Mouse (Mus musculus): ENCODE measurements around the gene Plcl2. TPM values are rescaled to one million over a fixed set of nuclear protein-coding genes. Genes with fewer than 3 reads are reported as not detected.

The Plcl2 gene
- total RNA-seq, 4 experiments from 2014 or later, result 8.3 to 10.7 (median 9.3) TPM

GRCm38 (mm10) chr17:50499091-50499790 is 10.0 kb upstream of the Plcl2 start:
- no peak for DNase-seq (ENCODE audit: low spot score)

- DNase-seq (ENCODE audit: low spot score), result no peak
These were observed 8.4 kb upstream of the Plcl2 start for GRCm38 (mm10) chr17:50500806-50501205.

GRCm38 (mm10) chr17:50503075-50503474 is 6.1 kb upstream of the Plcl2 start:
- DNase-seq (ENCODE audit: low spot score), result no peak

- DNase-seq (ENCODE audit: low spot score), result no peak
These were observed 4.9 kb upstream of the Plcl2 start for GRCm38 (mm10) chr17:50504070-50504846.

GRCm38 (mm10) chr17:50505910-50506634 is 3.1 kb upstream of the Plcl2 start:
- DNase-seq (ENCODE audit: low spot score), result no peak

GRCm38 (mm10) chr17:50506861-50507321 is 2.3 kb upstream of the Plcl2 start:
- no peak for DNase-seq (ENCODE audit: low spot score)

- no peak for DNase-seq (ENCODE audit: low spot score)
These were observed 988 bp upstream of the Plcl2 start for GRCm38 (mm10) chr17:50508055-50508774.

GRCm38 (mm10) chr17:50508775-50509250 is 390 bp upstream of the Plcl2 start:
- no peak for DNase-seq (ENCODE audit: low spot score)

- no peak for DNase-seq (ENCODE audit: low spot score)
These were observed 1.1 kb downstream of the Plcl2 start for GRCm38 (mm10) chr17:50510279-50510678.

GRCm38 (mm10) chr17:50510741-50511140 is 1.5 kb downstream of the Plcl2 start:
- no peak for DNase-seq (ENCODE audit: low spot score)

- no peak for DNase-seq (ENCODE audit: low spot score)
These were observed 3.0 kb downstream of the Plcl2 start for GRCm38 (mm10) chr17:50512222-50512621.

- no peak for DNase-seq (ENCODE audit: low spot score)
These were observed 3.6 kb downstream of the Plcl2 start for GRCm38 (mm10) chr17:50512841-50513240.

GRCm38 (mm10) chr17:50513376-50513775 is 4.2 kb downstream of the Plcl2 start:
- DNase-seq (ENCODE audit: low spot score), result no peak

GRCm38 (mm10) chr17:50514012-50514411 is 4.8 kb downstream of the Plcl2 start:
- DNase-seq (ENCODE audit: low spot score), result no peak

- no peak for DNase-seq (ENCODE audit: low spot score)
These were observed 6.7 kb downstream of the Plcl2 start for GRCm38 (mm10) chr17:50515926-50516325.

GRCm38 (mm10) chr17:50517781-50518415 is 8.7 kb downstream of the Plcl2 start:
- DNase-seq (ENCODE audit: low spot score), result no peak

GRCm38 (mm10) chr17:50519588-50519987 is 10.4 kb downstream of the Plcl2 start:
- DNase-seq (ENCODE audit: low spot score), result no peak

GRCm38 (mm10) chr17:50522473-50523083 is 13.4 kb downstream of the Plcl2 start:
- no peak for DNase-seq (ENCODE audit: low spot score)

- no peak for DNase-seq (ENCODE audit: low spot score)
These were observed 15.8 kb downstream of the Plcl2 start for GRCm38 (mm10) chr17:50524970-50525369.

- DNase-seq (ENCODE audit: low spot score), result no peak
These were observed 16.6 kb downstream of the Plcl2 start for GRCm38 (mm10) chr17:50525821-50526220.

- no peak for DNase-seq (ENCODE audit: low spot score)
These were observed 20.9 kb downstream of the Plcl2 start for GRCm38 (mm10) chr17:50530089-50530488.

Measured in heart, adult 8-10 months (tissue).